Mouse (Mus musculus) small intestine, adult 2 months (tissue): Measurements from ENCODE around the gene Sltm.

Experiments
- CTCF ChIP-seq: fragments of 200-500 bp; IDR thresholded peaks from 2 replicates; pipeline ENCODE4 v1.5.1; 2012; ENCODE audit warnings: low read depth, mild to moderate bottlenecking, control low read depth, inconsistent platforms, low read length, moderate library complexity, mixed read lengths; ENCODE audit not compliant: insufficient replicate concordance, insufficient read length; ENCODE audit errors: extremely low read depth
- POLR2A ChIP-seq: fragments of 200-500 bp; IDR thresholded peaks from 2 replicates; pipeline ENCODE4 v1.6.1; 2012; ENCODE audit warnings: low read depth, mild to moderate bottlenecking, control low read depth, inconsistent platforms, low read length, moderate library complexity

DNA sequence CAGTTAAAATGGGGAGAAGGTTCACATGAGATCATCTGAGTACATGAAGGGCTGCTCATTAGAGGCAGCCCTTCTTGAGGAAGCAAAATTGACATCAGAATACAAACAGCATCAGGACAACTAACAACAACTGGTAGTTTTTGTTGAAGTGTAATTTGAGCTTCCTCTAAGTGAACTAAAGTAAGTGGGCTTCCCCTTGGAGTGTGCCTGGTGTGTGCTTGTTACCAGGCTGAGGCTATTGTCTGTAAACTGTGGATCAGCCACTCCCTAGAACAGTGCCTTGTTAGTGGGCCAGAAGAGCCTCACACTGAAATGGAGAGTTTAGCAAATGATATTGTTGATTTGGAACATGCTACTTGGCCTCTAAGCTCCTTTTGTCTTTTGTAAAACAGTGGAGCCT is 12.9 kb downstream of the Sltm start:
- no peak for TF ChIP-seq POLR2A
- no peak for TF ChIP-seq CTCF
